Mouse (Mus musculus): Measurements from ENCODE around the gene Bcat1.

GRCm38 (mm10) chr6:145044916-145045574 is 30.9 kb downstream of the Bcat1 start:
- TF ChIP-seq CTCF (IDR thresholded peaks at IDR 0.05; ENCODE audit: control insufficient read depth, insufficient read depth, insufficient read length) (no peak), MAX (IDR thresholded peaks at IDR 0.05) (no peak)
